Mouse (Mus musculus): ENCODE results near the gene Tomm40l. TPM values are rescaled to one million over a fixed set of nuclear protein-coding genes. Genes with fewer than 3 reads are reported as not detected.

Tomm40l gene
- polyA plus RNA-seq, 1 experiment = not detected

- TF ChIP-seq CTCF (IDR thresholded peaks at IDR 0.05; ENCODE audit: insufficient read depth, low read depth, low read length) (no peak), POLR2A (IDR thresholded peaks at IDR 0.05; ENCODE audit: insufficient read depth, low read depth, low read length) (no peak)
- Histone ChIP-seq H3K4me3 (ENCODE audit: insufficient read depth, low read depth, low read length) (peak overlapping the region; percentile 68), H3K27ac (ENCODE audit: insufficient read depth, low read depth, low read length) (peak overlapping the region; percentile 99), H3K4me1 (ENCODE audit: control insufficient read depth, insufficient read depth, low read length) (peaks cover 20% of the 10 kb centered on the region)
- 4% methylated on average over 18 of the region's 18 CpGs for WGBS
Measured at GRCm38 (mm10) chr1:171193093-171193840, 29.0 kb downstream of the Tomm40l start.

- peaks cover 25% of the 10 kb centered on the region for H3K4me1 ChIP-seq (ENCODE audit: control insufficient read depth, insufficient read depth, low read length)
- H3K27ac ChIP-seq (ENCODE audit: insufficient read depth, low read depth, low read length) = peak overlapping the region; percentile 88
- no peak for TF ChIP-seq CTCF (IDR thresholded peaks at IDR 0.05; ENCODE audit: insufficient read depth, low read depth, low read length)
- peak overlapping the region; percentile 44 for H3K4me3 ChIP-seq (ENCODE audit: insufficient read depth, low read depth, low read length)
- 30% methylated on average over 10 of the region's 10 CpGs for WGBS
Measured at GRCm38 (mm10) chr1:171192283-171192682, 30.0 kb downstream of the Tomm40l start.

GRCm38 (mm10) chr1:171190832-171191231, 31.5 kb downstream of the Tomm40l start:
- 93% methylated on average over 9 of the region's 9 CpGs for WGBS
- H3K4me3 ChIP-seq (ENCODE audit: insufficient read depth, low read depth, low read length) = no peak overlapping the region
- peaks cover 34% of the 10 kb centered on the region for H3K4me1 ChIP-seq (ENCODE audit: control insufficient read depth, insufficient read depth, low read length)
- peak overlapping the region; percentile 94 for H3K27ac ChIP-seq (ENCODE audit: insufficient read depth, low read depth, low read length)
- TF ChIP-seq CTCF (IDR thresholded peaks at IDR 0.05; ENCODE audit: insufficient read depth, low read depth, low read length) = no peak
- no peak for TF ChIP-seq POLR2A (IDR thresholded peaks at IDR 0.05; ENCODE audit: insufficient read depth, low read depth, low read length)

GRCm38 (mm10) chr1:171189476-171190114, 32.7 kb downstream of the Tomm40l start:
- TF ChIP-seq CTCF (IDR thresholded peaks at IDR 0.05; ENCODE audit: insufficient read depth, low read depth, low read length) (no peak), POLR2A (IDR thresholded peaks at IDR 0.05; ENCODE audit: insufficient read depth, low read depth, low read length) (no peak)
- peak overlapping the region; percentile 9; the same call in 1 of the 2 replicates for H3K4me3 ChIP-seq (ENCODE audit: insufficient read depth, low read depth, low read length)
- H3K27ac ChIP-seq (ENCODE audit: insufficient read depth, low read depth, low read length) = peak overlapping the region; percentile 94
- WGBS = 19% methylated on average over 14 of the region's 14 CpGs
- H3K4me1 ChIP-seq (ENCODE audit: control insufficient read depth, insufficient read depth, low read length) = peaks cover 40% of the 10 kb centered on the region

GRCm38 (mm10) chr1:171189046-171189445, 33.3 kb downstream of the Tomm40l start:
- TF ChIP-seq POLR2A (IDR thresholded peaks at IDR 0.05; ENCODE audit: insufficient read depth, low read depth, low read length) = no peak
- no peak for TF ChIP-seq CTCF (IDR thresholded peaks at IDR 0.05; ENCODE audit: insufficient read depth, low read depth, low read length)
- 5% methylated on average over 8 of the region's 8 CpGs for WGBS
- Histone ChIP-seq H3K4me1 (ENCODE audit: control insufficient read depth, insufficient read depth, low read length) (peaks cover 40% of the 10 kb centered on the region), H3K27ac (ENCODE audit: insufficient read depth, low read depth, low read length) (peak overlapping the region; percentile 94), H3K4me3 (ENCODE audit: insufficient read depth, low read depth, low read length) (peak overlapping the region; percentile 0; the same call in 1 of the 2 replicates)

GRCm38 (mm10) chr1:171187851-171188700, 34.2 kb downstream of the Tomm40l start:
- Histone ChIP-seq H3K4me3 (ENCODE audit: insufficient read depth, low read depth, low read length) (no peak overlapping the region), H3K4me1 (ENCODE audit: control insufficient read depth, insufficient read depth, low read length) (peaks cover 41% of the 10 kb centered on the region), H3K27ac (ENCODE audit: insufficient read depth, low read depth, low read length) (peak overlapping the region; percentile 94)
- TF ChIP-seq POLR2A (IDR thresholded peaks at IDR 0.05; ENCODE audit: insufficient read depth, low read depth, low read length) = no peak
- no peak for TF ChIP-seq CTCF (IDR thresholded peaks at IDR 0.05; ENCODE audit: insufficient read depth, low read depth, low read length)
- 29% methylated on average over 13 of the region's 13 CpGs for WGBS

- Histone ChIP-seq H3K4me1 (ENCODE audit: control insufficient read depth, insufficient read depth, low read length) (peaks cover 39% of the 10 kb centered on the region), H3K4me3 (ENCODE audit: insufficient read depth, low read depth, low read length) (no peak overlapping the region; the same call in 1 of the 2 replicates), H3K27ac (ENCODE audit: insufficient read depth, low read depth, low read length) (peak overlapping the region; percentile 79)
- WGBS = 35% methylated on average over 8 of the region's 8 CpGs
- no peak for TF ChIP-seq POLR2A (IDR thresholded peaks at IDR 0.05; ENCODE audit: insufficient read depth, low read depth, low read length)
- no peak for TF ChIP-seq CTCF (IDR thresholded peaks at IDR 0.05; ENCODE audit: insufficient read depth, low read depth, low read length)
Measured at GRCm38 (mm10) chr1:171185655-171186054, 36.7 kb downstream of the Tomm40l start.

- no peak for TF ChIP-seq CTCF (IDR thresholded peaks at IDR 0.05; ENCODE audit: insufficient read depth, low read depth, low read length)
- no peak for TF ChIP-seq POLR2A (IDR thresholded peaks at IDR 0.05; ENCODE audit: insufficient read depth, low read depth, low read length)
- WGBS = 80% methylated on average over 7 of the region's 7 CpGs
- H3K4me1 ChIP-seq (ENCODE audit: control insufficient read depth, insufficient read depth, low read length) = peaks cover 30% of the 10 kb centered on the region
- H3K4me3 ChIP-seq (ENCODE audit: insufficient read depth, low read depth, low read length) = no peak overlapping the region
- H3K27ac ChIP-seq (ENCODE audit: insufficient read depth, low read depth, low read length) = no peak overlapping the region
Measured at GRCm38 (mm10) chr1:171184314-171184713, 38.0 kb downstream of the Tomm40l start.
